Mouse (Mus musculus): ENCODE data around the gene Clasp1. TPM values are rescaled to one million over a fixed set of nuclear protein-coding genes. Genes with fewer than 3 reads are reported as not detected.

Clasp1 gene
- polyA plus RNA-seq, 1 experiment from 2014 or later: 61.3 TPM

DNA sequence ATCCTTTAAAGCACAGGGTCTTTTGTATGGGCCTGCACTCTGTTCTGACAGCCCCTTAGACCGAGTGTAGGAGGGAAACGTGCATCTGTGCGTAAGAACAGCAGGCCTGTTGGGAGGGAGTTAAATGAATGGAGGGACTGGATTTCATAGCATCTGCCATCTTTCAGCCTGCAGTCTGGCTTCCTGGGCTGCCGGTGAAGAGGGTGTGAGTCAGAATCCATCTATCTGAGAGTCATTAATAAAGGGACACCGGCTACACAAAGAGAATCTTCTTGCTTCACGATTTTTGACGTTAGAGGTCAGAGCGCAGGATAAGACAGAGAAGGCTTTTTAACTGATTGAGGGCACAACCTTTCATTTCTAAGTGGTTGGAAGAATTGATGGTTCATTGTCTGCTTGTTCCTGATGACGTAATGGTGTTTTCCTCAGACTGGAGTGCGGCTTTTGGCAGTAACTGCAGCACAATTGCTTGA lies 46.2 kb downstream of the Clasp1 start:
- ATAC-seq (ENCODE audit: insufficient number of reproducible peaks, insufficient read depth, low FRiP score, low TSS enrichment, low read depth): no peak
- Histone ChIP-seq H3K27me3 (no peaks in the 10 kb centered on the region), H3K4me2 (no peak overlapping the region), H3K9ac (no peak overlapping the region), H3K4me3 (no peak overlapping the region), H3K9me3 (no peaks in the 10 kb centered on the region), H3K4me1 (peaks cover 6% of the 10 kb centered on the region; the same call in 1 of the 2 replicates), H3K36me3 (peaks cover 10% of the 10 kb centered on the region), H3K27ac (peak overlapping the region; percentile 44; the same call in 1 of the 2 replicates)
- 72% methylated on average over 10 of the region's 10 CpGs for WGBS

DNA sequence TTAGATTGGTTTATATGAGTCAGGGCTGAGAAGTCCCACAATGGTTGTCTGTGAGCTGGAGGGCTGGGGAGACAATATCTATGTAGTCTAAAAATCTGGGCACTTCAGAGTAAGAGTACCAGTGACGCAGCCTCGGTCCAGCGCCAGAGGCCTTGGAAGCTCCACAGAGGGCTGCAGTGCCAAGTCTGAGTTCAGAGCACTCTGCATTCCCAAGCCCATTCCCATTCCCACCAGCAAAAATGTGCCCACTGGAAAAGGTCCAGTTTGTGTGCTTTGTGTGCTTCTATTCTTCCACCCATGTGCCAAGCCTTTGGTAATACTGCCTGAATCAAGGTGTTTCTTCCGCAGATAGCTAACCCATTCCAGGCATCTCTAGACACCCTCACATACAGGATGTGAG lies 49.0 kb downstream of the Clasp1 start:
- H3K4me1 ChIP-seq: peaks cover 15% of the 10 kb centered on the region
- no peak overlapping the region for H3K9ac ChIP-seq
- H3K4me2 ChIP-seq: no peak overlapping the region
- peaks cover 9% of the 10 kb centered on the region for H3K36me3 ChIP-seq
- no peak for ATAC-seq (ENCODE audit: insufficient number of reproducible peaks, insufficient read depth, low FRiP score, low TSS enrichment, low read depth)
- H3K27me3 ChIP-seq: no peaks in the 10 kb centered on the region
- H3K9me3 ChIP-seq: no peaks in the 10 kb centered on the region
- H3K27ac ChIP-seq: no peak overlapping the region; the same call in 1 of the 2 replicates
- 89% methylated on average over 4 of the region's 4 CpGs for WGBS
- H3K4me3 ChIP-seq: no peak overlapping the region

DNA sequence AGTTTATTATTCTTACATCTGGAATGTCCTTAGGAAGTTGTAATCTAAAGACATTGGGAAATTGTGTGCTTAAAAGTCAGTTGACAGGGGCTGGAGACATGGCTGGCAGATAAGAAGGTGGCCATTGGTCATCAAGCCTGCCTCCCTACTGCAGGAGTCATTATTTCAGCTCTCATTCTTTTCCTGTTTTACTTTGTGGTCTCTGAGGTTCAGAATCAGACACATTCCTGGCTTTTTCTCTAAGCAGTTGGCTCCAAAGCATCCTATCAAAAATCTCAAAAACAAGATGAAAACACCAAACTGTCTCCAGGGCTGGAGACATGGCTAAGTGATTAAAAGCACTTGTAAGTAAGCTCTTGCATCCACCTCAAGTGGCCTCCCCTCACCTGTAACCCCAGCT lies 49.5 kb downstream of the Clasp1 start:
- Histone ChIP-seq H3K36me3 (peaks cover 4% of the 10 kb centered on the region), H3K27ac (no peak overlapping the region), H3K4me1 (peaks cover 15% of the 10 kb centered on the region), H3K9me3 (no peaks in the 10 kb centered on the region), H3K9ac (no peak overlapping the region), H3K4me2 (no peak overlapping the region), H3K27me3 (no peaks in the 10 kb centered on the region), H3K4me3 (no peak overlapping the region)
- ATAC-seq (ENCODE audit: insufficient number of reproducible peaks, insufficient read depth, low FRiP score, low TSS enrichment, low read depth): no peak

DNA sequence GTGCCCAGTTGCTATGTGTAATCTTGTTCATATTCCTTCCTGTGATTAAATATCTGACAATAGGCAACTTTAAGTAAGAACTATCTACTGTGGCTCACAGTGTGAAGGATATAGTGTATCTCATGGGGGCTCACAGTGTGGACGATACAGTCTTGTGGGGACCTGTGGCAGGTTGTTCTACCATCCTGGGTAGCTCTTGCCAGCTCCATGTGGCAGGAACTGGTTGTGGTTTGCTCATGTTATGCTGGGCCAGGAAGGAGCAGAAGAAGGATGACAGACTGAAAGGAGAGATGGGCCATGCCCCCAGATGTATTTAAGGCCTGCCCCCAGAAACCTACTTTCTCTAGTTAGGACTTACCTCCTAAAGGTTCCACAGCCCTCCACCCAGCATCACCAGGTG lies 51.7 kb downstream of the Clasp1 start:
- Histone ChIP-seq H3K27me3 (no peaks in the 10 kb centered on the region), H3K36me3 (no peaks in the 10 kb centered on the region), H3K4me2 (no peak overlapping the region), H3K27ac (no peak overlapping the region), H3K9me3 (no peaks in the 10 kb centered on the region), H3K4me1 (peaks cover 18% of the 10 kb centered on the region), H3K4me3 (no peak overlapping the region), H3K9ac (no peak overlapping the region)
- ATAC-seq (ENCODE audit: insufficient number of reproducible peaks, insufficient read depth, low FRiP score, low TSS enrichment, low read depth): no peak
- 82% methylated on average over 1 of the region's 1 CpGs for WGBS

DNA sequence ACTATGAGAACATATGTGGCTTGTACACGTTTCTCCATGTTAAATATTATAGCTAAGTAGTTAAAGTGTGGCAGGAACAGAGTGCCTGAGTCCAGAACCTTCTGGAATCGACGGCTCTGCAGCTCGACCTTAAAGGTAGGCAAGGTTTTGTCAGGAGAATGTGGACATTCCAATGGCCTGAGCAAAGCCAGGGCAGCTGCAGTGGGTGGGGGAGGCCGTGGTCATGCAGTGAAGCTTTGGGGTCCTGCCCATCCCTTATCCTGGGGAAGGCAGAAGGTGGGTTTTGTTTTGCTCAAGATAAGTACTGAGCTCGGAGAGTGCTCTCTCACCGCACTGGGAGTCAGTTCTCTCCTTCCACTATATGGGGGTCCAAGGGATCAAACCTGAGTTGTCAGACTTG lies 55.6 kb downstream of the Clasp1 start:
- H3K9ac ChIP-seq: no peak overlapping the region
- H3K27ac ChIP-seq: no peak overlapping the region
- H3K27me3 ChIP-seq: no peaks in the 10 kb centered on the region
- WGBS: 87% methylated on average over 7 of the region's 7 CpGs
- no peak for ATAC-seq (ENCODE audit: insufficient number of reproducible peaks, insufficient read depth, low FRiP score, low TSS enrichment, low read depth)
- peaks cover 18% of the 10 kb centered on the region for H3K4me1 ChIP-seq
- no peak overlapping the region for H3K4me3 ChIP-seq
- H3K36me3 ChIP-seq: no peaks in the 10 kb centered on the region
- H3K4me2 ChIP-seq: no peak overlapping the region
- H3K9me3 ChIP-seq: no peaks in the 10 kb centered on the region

DNA sequence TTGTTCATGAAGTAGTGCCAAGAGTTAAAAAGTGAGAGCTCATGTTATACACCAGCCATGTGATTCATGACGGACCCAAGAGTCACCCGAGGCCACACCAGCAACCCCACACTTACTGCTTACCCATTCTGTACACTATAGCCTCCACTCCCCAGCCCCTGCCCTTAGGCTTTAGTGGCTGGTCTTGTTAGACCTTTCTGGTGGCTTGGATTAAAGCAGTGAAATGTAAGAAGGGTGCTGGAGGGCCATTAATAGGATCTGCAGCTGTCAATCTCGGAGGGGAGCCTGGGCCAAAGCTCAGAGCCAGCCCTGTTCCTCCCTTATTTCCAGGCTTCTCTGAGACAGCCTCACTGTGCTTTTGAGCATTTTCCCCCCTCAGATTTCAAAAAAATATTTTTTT lies 56.1 kb downstream of the Clasp1 start:
- no peak for ATAC-seq (ENCODE audit: insufficient number of reproducible peaks, insufficient read depth, low FRiP score, low TSS enrichment, low read depth)
- WGBS: 28% methylated on average over 3 of the region's 3 CpGs
- H3K27me3 ChIP-seq: no peaks in the 10 kb centered on the region
- no peaks in the 10 kb centered on the region for H3K36me3 ChIP-seq
- no peak overlapping the region for H3K9ac ChIP-seq
- no peaks in the 10 kb centered on the region for H3K9me3 ChIP-seq
- no peak overlapping the region for H3K27ac ChIP-seq
- H3K4me3 ChIP-seq: no peak overlapping the region
- peaks cover 18% of the 10 kb centered on the region for H3K4me1 ChIP-seq
- no peak overlapping the region for H3K4me2 ChIP-seq

DNA sequence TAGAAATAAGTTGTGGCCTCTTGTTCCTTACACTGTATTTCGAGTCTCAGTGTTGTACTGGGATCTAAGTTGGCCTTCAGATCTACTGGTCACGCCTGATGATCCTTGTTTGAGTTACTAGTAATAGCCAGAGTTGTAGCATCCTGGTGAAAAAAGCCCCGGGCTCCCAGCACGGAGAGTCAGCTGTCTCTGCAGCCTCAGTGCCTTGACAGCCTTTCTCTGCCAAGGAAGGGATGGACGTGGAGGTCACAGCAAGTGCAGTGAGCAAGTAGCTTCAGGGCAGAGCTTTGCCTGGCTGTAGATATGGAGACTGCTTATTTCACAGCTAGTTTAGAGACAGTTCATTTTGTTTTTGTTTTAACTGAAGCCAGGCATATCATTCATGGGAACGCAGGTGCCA lies 56.6 kb downstream of the Clasp1 start:
- Histone ChIP-seq H3K9me3 (no peaks in the 10 kb centered on the region), H3K36me3 (no peaks in the 10 kb centered on the region), H3K27me3 (no peaks in the 10 kb centered on the region), H3K4me1 (peaks cover 18% of the 10 kb centered on the region), H3K9ac (no peak overlapping the region), H3K4me2 (no peak overlapping the region), H3K27ac (no peak overlapping the region), H3K4me3 (no peak overlapping the region)
- no peak for ATAC-seq (ENCODE audit: insufficient number of reproducible peaks, insufficient read depth, low FRiP score, low TSS enrichment, low read depth)
- 54% methylated on average over 6 of the region's 6 CpGs for WGBS

DNA sequence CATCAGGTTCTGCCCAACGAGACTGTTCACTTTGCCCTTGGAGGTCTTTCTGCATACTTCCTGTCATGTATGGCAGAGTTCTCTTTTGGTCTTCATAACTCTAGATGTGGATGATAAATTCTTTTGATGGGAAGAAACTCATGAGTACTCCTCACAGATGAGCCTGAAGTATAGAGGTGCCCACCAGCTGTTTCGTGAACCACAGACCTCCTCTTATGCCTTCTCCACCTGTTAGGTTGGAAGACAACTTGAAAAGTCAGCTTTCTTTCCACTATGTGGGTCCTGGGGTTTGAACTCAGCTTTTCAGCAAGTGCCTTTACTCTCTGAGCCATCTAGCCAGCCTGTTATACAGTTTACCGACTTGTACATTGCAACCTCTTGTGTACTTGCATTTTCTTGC lies 57.1 kb downstream of the Clasp1 start:
- Histone ChIP-seq H3K27ac (no peak overlapping the region), H3K27me3 (no peaks in the 10 kb centered on the region)

DNA sequence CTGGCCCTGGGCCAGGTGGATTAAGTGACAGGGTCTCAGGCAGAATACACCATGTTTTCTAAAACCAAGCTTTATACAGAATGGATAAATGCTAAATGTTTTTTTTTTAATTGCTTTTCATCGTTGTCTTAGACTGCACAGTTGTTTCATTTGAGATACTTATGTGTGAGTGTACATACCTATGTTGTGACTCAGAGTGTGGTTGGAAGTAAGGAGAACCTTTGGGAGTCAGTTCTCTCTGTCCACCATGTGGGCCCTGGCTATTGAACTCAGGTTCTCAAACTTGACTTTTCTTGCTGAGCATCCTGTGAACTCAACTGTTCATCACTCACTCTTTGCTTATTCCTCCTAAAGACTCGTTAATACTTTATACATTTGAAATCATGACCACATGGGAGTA lies 58.3 kb downstream of the Clasp1 start:
- Histone ChIP-seq H3K27ac (no peak overlapping the region), H3K9me3 (no peaks in the 10 kb centered on the region), H3K27me3 (no peaks in the 10 kb centered on the region), H3K4me3 (no peak overlapping the region), H3K36me3 (no peaks in the 10 kb centered on the region), H3K4me1 (peaks cover 13% of the 10 kb centered on the region; the same call in 1 of the 2 replicates), H3K9ac (no peak overlapping the region), H3K4me2 (no peak overlapping the region)
- 91% methylated on average over 2 of the region's 2 CpGs for WGBS
- ATAC-seq (ENCODE audit: insufficient number of reproducible peaks, insufficient read depth, low FRiP score, low TSS enrichment, low read depth): no peak

More for the DNA sequence above, 57.1 kb downstream of the Clasp1 start:
- Histone ChIP-seq H3K4me1 (peaks cover 18% of the 10 kb centered on the region), H3K4me2 (no peak overlapping the region), H3K4me3 (no peak overlapping the region), H3K9me3 (no peaks in the 10 kb centered on the region), H3K36me3 (no peaks in the 10 kb centered on the region), H3K9ac (no peak overlapping the region)
- WGBS: 93% methylated on average over 3 of the region's 3 CpGs
- ATAC-seq (ENCODE audit: insufficient number of reproducible peaks, insufficient read depth, low FRiP score, low TSS enrichment, low read depth): no peak

DNA sequence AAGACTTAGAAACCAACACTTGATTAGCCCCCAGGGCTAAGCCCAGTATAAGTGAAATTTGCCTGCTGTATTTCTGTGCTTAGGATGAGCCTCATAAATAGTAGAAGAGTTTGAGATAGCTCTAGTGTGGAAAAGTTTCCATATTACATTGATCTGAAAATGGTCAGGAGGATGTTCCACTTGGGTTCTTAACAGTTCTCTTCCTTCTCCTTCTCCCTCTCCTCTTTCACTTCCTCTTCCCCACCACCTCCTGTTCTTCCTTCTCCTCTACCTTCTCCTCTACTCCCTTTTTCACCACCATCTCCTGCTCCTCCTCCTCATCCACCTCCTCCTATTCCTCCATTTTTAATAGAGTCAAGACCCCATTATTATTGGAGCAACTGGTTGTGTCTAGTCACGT lies 59.4 kb downstream of the Clasp1 start:
- Histone ChIP-seq H3K9me3 (no peaks in the 10 kb centered on the region), H3K4me2 (no peak overlapping the region), H3K4me3 (no peak overlapping the region), H3K9ac (no peak overlapping the region), H3K27ac (no peak overlapping the region), H3K27me3 (no peaks in the 10 kb centered on the region), H3K36me3 (no peaks in the 10 kb centered on the region), H3K4me1 (peaks cover 14% of the 10 kb centered on the region; the same call in 1 of the 2 replicates)
- no peak for ATAC-seq (ENCODE audit: insufficient number of reproducible peaks, insufficient read depth, low FRiP score, low TSS enrichment, low read depth)
- WGBS: 90% methylated on average over 1 of the region's 1 CpGs

DNA sequence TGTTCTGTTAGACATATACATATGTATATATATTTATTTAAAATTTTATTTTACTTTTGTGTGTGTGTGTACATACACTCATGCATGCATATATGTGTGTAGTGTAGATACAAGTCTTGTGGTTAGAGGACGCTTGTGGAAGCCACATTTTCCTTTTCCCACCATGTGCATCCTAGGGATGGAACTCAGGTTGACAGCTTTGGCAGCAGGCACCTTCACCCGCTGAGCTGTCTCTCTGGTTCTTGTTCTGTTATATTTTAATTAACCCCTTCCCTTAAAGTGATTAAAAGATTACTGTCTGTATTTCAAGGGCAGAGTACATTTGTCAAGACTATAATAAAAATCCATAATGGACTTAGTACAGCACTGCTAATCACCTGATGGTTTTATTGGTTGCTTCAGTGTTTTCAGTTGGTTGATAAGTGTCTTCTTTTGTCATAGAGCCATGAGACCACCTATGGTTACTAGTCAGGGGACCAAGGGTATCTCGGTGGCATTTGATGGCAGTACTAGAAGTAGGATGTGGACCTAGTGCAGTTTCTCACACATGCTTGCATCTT lies 62.1 kb downstream of the Clasp1 start:
- no peak overlapping the region for H3K9ac ChIP-seq
- H3K9me3 ChIP-seq: no peaks in the 10 kb centered on the region
- H3K4me3 ChIP-seq: no peak overlapping the region
- no peak overlapping the region for H3K27ac ChIP-seq
- WGBS: 93% methylated on average over 3 of the region's 3 CpGs
- ATAC-seq (ENCODE audit: insufficient number of reproducible peaks, insufficient read depth, low FRiP score, low TSS enrichment, low read depth): no peak
- H3K4me1 ChIP-seq: peaks cover 11% of the 10 kb centered on the region
- H3K36me3 ChIP-seq: no peaks in the 10 kb centered on the region
- H3K4me2 ChIP-seq: no peak overlapping the region
- no peaks in the 10 kb centered on the region for H3K27me3 ChIP-seq

DNA sequence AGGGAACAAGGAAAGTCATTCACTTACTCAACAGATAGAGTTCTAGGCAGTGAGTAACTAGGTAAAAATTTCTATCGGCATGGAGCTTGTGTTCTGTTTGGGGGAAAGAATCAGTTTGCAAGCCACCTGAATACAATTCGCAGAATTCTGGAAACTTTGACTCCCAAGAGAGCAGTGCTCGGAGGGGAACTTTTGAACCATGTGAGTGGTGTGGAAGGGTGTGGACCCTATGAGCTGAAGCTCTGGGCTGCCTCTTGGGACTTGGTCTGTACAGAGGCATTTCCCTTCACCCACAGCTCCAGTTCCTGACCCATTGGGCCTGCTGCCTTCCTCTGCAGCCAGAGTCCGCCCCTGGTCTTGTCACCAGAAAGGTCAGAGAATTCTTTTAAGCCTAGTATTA lies 64.7 kb downstream of the Clasp1 start:
- Histone ChIP-seq H3K9me3 (no peaks in the 10 kb centered on the region), H3K4me1 (peaks cover 35% of the 10 kb centered on the region), H3K36me3 (no peaks in the 10 kb centered on the region), H3K27me3 (no peaks in the 10 kb centered on the region), H3K4me2 (no peak overlapping the region), H3K4me3 (no peak overlapping the region), H3K27ac (no peak overlapping the region), H3K9ac (no peak overlapping the region)
- no peak for ATAC-seq (ENCODE audit: insufficient number of reproducible peaks, insufficient read depth, low FRiP score, low TSS enrichment, low read depth)
- WGBS: 87% methylated on average over 4 of the region's 4 CpGs
